Mouse (Mus musculus) lung, adult 10 weeks (tissue): ENCODE results near the gene 9530002B09Rik. TPM values are rescaled to one million over a fixed set of nuclear protein-coding genes. Genes with fewer than 3 reads are reported as not detected.

Experiments
- polyA plus RNA-seq: library from polyadenylated mRNA; stranded (reverse); fragments of 350-450 nt; fragmentation: Illumina TruSeq; extraction: RNeasy Lipid Tissue Mini Kit (QIAGEN cat#74804); gene quantifications from one replicate; pipeline ENCODE4 v1.2.3, GENCODE M21; 2014; ENCODE audit warnings: low read depth, low replicate concordance; ENCODE audit not compliant: insufficient read depth

The 9530002B09Rik gene
- polyA plus RNA-seq = not detected

DNA sequence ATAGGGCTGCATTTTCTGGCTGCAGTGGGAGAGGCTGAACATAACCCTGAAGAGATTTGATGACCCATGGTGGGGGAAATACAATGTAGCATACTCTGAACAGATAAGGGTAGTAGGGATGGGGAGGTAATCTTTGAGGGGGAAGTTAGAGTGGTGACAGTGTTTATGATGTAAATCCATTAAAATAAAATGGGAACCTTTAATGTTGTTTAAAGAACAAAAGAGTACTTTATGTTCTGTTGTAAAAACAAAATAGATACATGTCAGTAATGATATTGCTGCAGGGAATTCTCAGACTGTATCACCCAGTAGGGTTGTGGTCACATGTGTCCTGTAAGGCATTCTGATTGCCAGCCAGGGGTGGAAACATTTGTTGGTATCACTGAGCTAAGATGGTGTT lies at the start of gene 9530002B09Rik:
Gene 9530002B09Rik, plus strand, starts transcription at position 301 of the 400 bp plus-strand sequence.

Other genes starting within 250 kb of the 9530002B09Rik start
- gene Ppt1, start 147.0 kb downstream of the 9530002B09Rik start, polyA plus RNA-seq = 53.1 TPM
- gene Cap1, start 196.8 kb downstream of the 9530002B09Rik start, polyA plus RNA-seq = 112 TPM